Mouse (Mus musculus): ENCODE data around the gene Ocm. TPM values are rescaled to one million over a fixed set of nuclear protein-coding genes. Genes with fewer than 3 reads are reported as not detected.

Ocm gene
- total and polyA plus RNA-seq, 3 experiments: not detected

DNA sequence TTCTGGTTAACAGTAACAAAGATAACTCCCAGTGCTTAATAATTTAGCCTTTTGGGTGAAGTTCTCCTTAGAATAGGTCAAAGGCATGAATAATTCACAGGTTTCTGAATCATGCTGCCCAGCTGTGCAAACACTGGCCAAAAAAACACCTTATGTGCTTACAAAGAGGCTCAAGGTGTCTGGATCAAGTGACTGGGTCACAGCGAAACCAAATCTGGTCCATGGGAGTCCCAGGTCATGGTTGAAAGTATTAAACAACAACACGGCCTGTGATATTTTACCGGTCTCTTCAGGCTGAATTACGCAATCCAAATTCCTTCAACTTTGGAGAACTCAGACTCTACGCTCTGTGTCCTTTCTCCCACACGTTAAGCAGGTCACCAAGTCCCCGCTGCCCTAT, 6.0 kb upstream of the Ocm start:
- Histone ChIP-seq H3K79me2 (ENCODE audit: control insufficient read depth, insufficient read depth, low read length, poor library complexity) (no peaks in the 10 kb centered on the region), H3K36me3 (ENCODE audit: control insufficient read depth in 1 of 2, insufficient read depth in 2 of 2, low read length in 2 of 2) (no peaks in the 10 kb centered on the region), H3K27ac (ENCODE audit: control insufficient read depth, low read depth, low read length) (no peak overlapping the region), H3K9me3 (replicated peaks; ENCODE audit: insufficient read depth, low read length) (no peaks in the 10 kb centered on the region), H3K4me1 (ENCODE audit: control insufficient read depth in 1 of 2, insufficient read depth in 2 of 2, low read length in 2 of 2) (no peaks in the 10 kb centered on the region), H3K9ac (ENCODE audit: control insufficient read depth, low read depth, low read length, poor library complexity, severe bottlenecking) (no peak overlapping the region), H3K4me3 (ENCODE audit: control insufficient read depth in 1 of 2, insufficient read depth in 1 of 2, low read depth in 2 of 2, low read length in 2 of 2) (no peak overlapping the region), H3K27me3 (ENCODE audit: control insufficient read depth in 1 of 2, insufficient read depth in 2 of 2, low read length in 2 of 2) (no peaks in the 10 kb centered on the region; a peak in 1 of 4 replicates)
- TF ChIP-seq CTCF (IDR thresholded peaks at IDR 0.05 in 2 of 3, conservative IDR thresholded peaks at IDR 0.05 in 1 of 3; ENCODE audit: control insufficient read depth in 1 of 3, insufficient read depth in 1 of 3, low read depth in 2 of 3, low read length in 3 of 3, poor library complexity in 1 of 3, severe bottlenecking in 1 of 3) (no peak), BHLHE40 (IDR thresholded peaks at IDR 0.05; ENCODE audit: borderline replicate concordance, low read depth, low read length) (no peak), EP300 (IDR thresholded peaks at IDR 0.05; ENCODE audit: low read depth in 1 of 2, low read length in 2 of 2) (no peak), MYC (IDR thresholded peaks at IDR 0.05; ENCODE audit: low read depth, low read length) (no peak), GATA1 (IDR thresholded peaks at IDR 0.05; ENCODE audit: low read depth, low read length) (no peak), UBTF (IDR thresholded peaks at IDR 0.05; ENCODE audit: borderline replicate concordance, insufficient read depth, low read depth, low read length) (no peak), JUND (IDR thresholded peaks at IDR 0.05; ENCODE audit: low read depth, low read length) (no peak), MAZ (IDR thresholded peaks at IDR 0.05; ENCODE audit: low read depth, low read length) (no peak), POLR2AphosphoS2 (IDR thresholded peaks at IDR 0.05; ENCODE audit: low read length) (no peak), MAX (IDR thresholded peaks at IDR 0.05; ENCODE audit: low read length) (no peak), CHD2 (IDR thresholded peaks at IDR 0.05; ENCODE audit: low read length) (no peak), MAFK (IDR thresholded peaks at IDR 0.05; ENCODE audit: borderline replicate concordance, low read depth, low read length) (no peak), MYB (IDR thresholded peaks at IDR 0.05; ENCODE audit: low read depth, low read length) (no peak), USF1 (IDR thresholded peaks at IDR 0.05; ENCODE audit: low read depth, low read length) (no peak), ZMIZ1 (IDR thresholded peaks at IDR 0.05; ENCODE audit: low read depth, low read length) (no peak), NELFE (IDR thresholded peaks at IDR 0.05; ENCODE audit: low read depth, low read length) (no peak), RAD21 (IDR thresholded peaks at IDR 0.05; ENCODE audit: low read depth, low read length) (no peak), ZC3H11A (IDR thresholded peaks at IDR 0.05; ENCODE audit: low read depth, low read length) (no peak)
- DNase-seq (ENCODE audit: low read depth, low spot score): no peak

DNA sequence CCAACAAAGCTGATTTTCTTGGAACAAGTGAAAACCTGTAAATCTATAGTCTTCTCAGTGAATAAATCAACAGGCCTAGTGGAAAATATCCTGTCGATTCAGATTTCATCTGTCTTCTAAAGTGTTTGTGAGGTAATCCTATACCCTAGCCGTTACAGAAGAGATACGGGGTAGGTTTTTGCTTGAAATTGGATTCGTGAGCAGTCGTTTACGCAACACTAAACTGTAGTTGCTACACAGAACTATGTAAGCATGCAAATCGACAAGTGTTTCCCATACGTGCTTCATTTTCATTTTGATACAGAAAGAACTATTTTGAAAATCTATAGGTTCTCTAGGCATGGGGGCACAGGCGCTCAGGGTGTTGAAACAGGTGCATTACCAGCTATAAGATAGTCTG, 10.6 kb downstream of the Ocm start:
- DNase-seq (ENCODE audit: low read depth, low spot score): no peak
- H3K9me3 ChIP-seq (replicated peaks; ENCODE audit: insufficient read depth, low read length): no peaks in the 10 kb centered on the region
- H3K27ac ChIP-seq (ENCODE audit: control insufficient read depth, low read depth, low read length): no peak overlapping the region
- no peaks in the 10 kb centered on the region; a peak in 1 of 4 replicates for H3K27me3 ChIP-seq (ENCODE audit: control insufficient read depth in 1 of 2, insufficient read depth in 2 of 2, low read length in 2 of 2)
- TF ChIP-seq ZKSCAN1 (IDR thresholded peaks at IDR 0.05; ENCODE audit: low read depth, low read length): no peak
- TF ChIP-seq EP300 (IDR thresholded peaks at IDR 0.05; ENCODE audit: low read depth in 1 of 2, low read length in 2 of 2): no peak
- no peak for TF ChIP-seq BHLHE40 (IDR thresholded peaks at IDR 0.05; ENCODE audit: borderline replicate concordance, low read depth, low read length)
- no peak for TF ChIP-seq JUND (IDR thresholded peaks at IDR 0.05; ENCODE audit: low read depth, low read length)
- TF ChIP-seq CTCF (IDR thresholded peaks at IDR 0.05 in 2 of 3, conservative IDR thresholded peaks at IDR 0.05 in 1 of 3; ENCODE audit: control insufficient read depth in 1 of 3, insufficient read depth in 1 of 3, low read depth in 2 of 3, low read length in 3 of 3, poor library complexity in 1 of 3, severe bottlenecking in 1 of 3): no peak
- no peak for TF ChIP-seq USF2 (IDR thresholded peaks at IDR 0.05; ENCODE audit: borderline replicate concordance in 1 of 2, insufficient read depth in 1 of 2, low read depth in 1 of 2, low read length in 2 of 2)
- H3K4me3 ChIP-seq (ENCODE audit: control insufficient read depth in 1 of 2, insufficient read depth in 1 of 2, low read depth in 2 of 2, low read length in 2 of 2): no peak overlapping the region
- peaks cover 3 to 7% of the 10 kb centered on the region in 2 experiments for H3K36me3 ChIP-seq (ENCODE audit: control insufficient read depth in 1 of 2, insufficient read depth in 2 of 2, low read length in 2 of 2)
- H3K9ac ChIP-seq (ENCODE audit: control insufficient read depth, low read depth, low read length, poor library complexity, severe bottlenecking): no peak overlapping the region
- peaks cover 0 to 6% of the 10 kb centered on the region in 2 experiments; a peak in 2 of 4 replicates for H3K4me1 ChIP-seq (ENCODE audit: control insufficient read depth in 1 of 2, insufficient read depth in 2 of 2, low read length in 2 of 2)
- peaks cover 4% of the 10 kb centered on the region for H3K79me2 ChIP-seq (ENCODE audit: control insufficient read depth, insufficient read depth, low read length, poor library complexity)

All from MEL (cell line).